Mouse (Mus musculus) heart, embryonic 13.5 days (tissue): Measurements from ENCODE around the gene Herc1. TPM values are rescaled to one million over a fixed set of nuclear protein-coding genes. Genes with fewer than 3 reads are reported as not detected.

Source experiments
- ATAC-seq: fragments of 200-750 bp; cut with Nextera tagmentation; 2 replicates; pipeline ENCODE4 v1.8.0; 2017; ENCODE audit warnings: moderate TSS enrichment; ENCODE audit not compliant: insufficient number of reproducible peaks, low FRiP score, low TSS enrichment; ENCODE audit errors: extremely low read depth
- H3K27ac ChIP-seq: fragments of 300-500 bp; sonication (generic); replicated peaks from 2 replicates; pipeline ENCODE4 v1.5.1; 2015; ENCODE audit warnings: moderate library complexity, mild to moderate bottlenecking, inconsistent platforms
- H3K27me3 ChIP-seq: fragments of 300-500 bp; sonication (generic); replicated peaks from 2 replicates; pipeline ENCODE4 v1.6.1; 2015; ENCODE audit warnings: mild to moderate bottlenecking, inconsistent platforms
- H3K36me3 ChIP-seq: fragments of 300-500 bp; sonication (generic); 2 replicates; pipeline ENCODE4 v1.6.1; 2015; ENCODE audit warnings: mild to moderate bottlenecking, inconsistent platforms
- H3K4me1 ChIP-seq: fragments of 300-500 bp; sonication (generic); 2 replicates; pipeline ENCODE4 v1.6.1; 2015; ENCODE audit warnings: inconsistent platforms
- H3K4me2 ChIP-seq: fragments of 300-500 bp; sonication (generic); 2 replicates; pipeline ENCODE4 v1.6.1; 2015; ENCODE audit warnings: inconsistent platforms, mild to moderate bottlenecking, moderate library complexity
- H3K4me3 ChIP-seq: fragments of 300-500 bp; sonication (generic); 2 replicates; pipeline ENCODE4 v1.5.1; 2015; ENCODE audit warnings: moderate library complexity, mild to moderate bottlenecking, inconsistent platforms
- H3K9ac ChIP-seq: fragments of 300-500 bp; sonication (generic); 2 replicates; pipeline ENCODE4 v1.6.1; 2015; ENCODE audit warnings: inconsistent platforms, mild to moderate bottlenecking, moderate library complexity
- H3K9me3 ChIP-seq: fragments of 300-500 bp; sonication (generic); 2 replicates; pipeline ENCODE4 v1.6.1; 2016; ENCODE audit warnings: inconsistent platforms
- WGBS: fragments of 180-500 bp; shearing (Covaris S2); methylation state at CpG from one replicate; pipeline ENCODE4 v1.1.7; 2015; ENCODE audit warnings: mixed read lengths; 5-methylcytosine and 5-hydroxymethylcytosine counted together
- polyA plus RNA-seq: library from polyadenylated mRNA; unstranded; fragments of >200 nt; fragmentation: Nextera tagmentation; extraction: Ambion mirVana; gene quantifications from 2 replicates; pipeline ENCODE4 v1.2.1, GENCODE M21; 2015

The Herc1 gene
- polyA plus RNA-seq, 1 experiment from 2014 or later, result 16.7 TPM

- no peak for ATAC-seq
- WGBS, result 86% methylated on average over 13 of the region's 13 CpGs
- Histone ChIP-seq H3K36me3 (peaks cover 90% of the 10 kb centered on the region), H3K9me3 (no peaks in the 10 kb centered on the region), H3K27ac (no peak overlapping the region), H3K9ac (no peak overlapping the region), H3K27me3 (no peaks in the 10 kb centered on the region), H3K4me1 (peaks cover 23% of the 10 kb centered on the region), H3K4me2 (no peak overlapping the region), H3K4me3 (no peak overlapping the region)
These were observed 154.3 kb downstream of the Herc1 start for GRCm38 (mm10) chr9:66504518-66504917.

GRCm38 (mm10) chr9:66505141-66505917, 155.1 kb downstream of the Herc1 start:
- ATAC-seq, result no peak
- H3K4me2 ChIP-seq, result no peak overlapping the region
- H3K9ac ChIP-seq, result no peak overlapping the region
- peaks cover 32% of the 10 kb centered on the region for H3K4me1 ChIP-seq
- 71% methylated on average over 9 of the region's 9 CpGs for WGBS
- no peaks in the 10 kb centered on the region for H3K9me3 ChIP-seq
- H3K27ac ChIP-seq, result 0 out of 2 replicates have a peak overlapping the region, but pooled peaks have one; percentile 1
- H3K4me3 ChIP-seq, result no peak overlapping the region
- peaks cover 92% of the 10 kb centered on the region for H3K36me3 ChIP-seq
- H3K27me3 ChIP-seq, result no peaks in the 10 kb centered on the region

- ATAC-seq, result no peak
- H3K4me1 ChIP-seq, result peaks cover 38% of the 10 kb centered on the region
- H3K36me3 ChIP-seq, result peaks cover 89% of the 10 kb centered on the region
- H3K9me3 ChIP-seq, result no peaks in the 10 kb centered on the region
- no peak overlapping the region for H3K9ac ChIP-seq
- no peaks in the 10 kb centered on the region for H3K27me3 ChIP-seq
- no peak overlapping the region for H3K27ac ChIP-seq
- H3K4me3 ChIP-seq, result no peak overlapping the region
- WGBS, result 74% methylated on average over 4 of the region's 4 CpGs
- no peak overlapping the region for H3K4me2 ChIP-seq
These were observed 155.8 kb downstream of the Herc1 start for GRCm38 (mm10) chr9:66506011-66506410.

DNA sequence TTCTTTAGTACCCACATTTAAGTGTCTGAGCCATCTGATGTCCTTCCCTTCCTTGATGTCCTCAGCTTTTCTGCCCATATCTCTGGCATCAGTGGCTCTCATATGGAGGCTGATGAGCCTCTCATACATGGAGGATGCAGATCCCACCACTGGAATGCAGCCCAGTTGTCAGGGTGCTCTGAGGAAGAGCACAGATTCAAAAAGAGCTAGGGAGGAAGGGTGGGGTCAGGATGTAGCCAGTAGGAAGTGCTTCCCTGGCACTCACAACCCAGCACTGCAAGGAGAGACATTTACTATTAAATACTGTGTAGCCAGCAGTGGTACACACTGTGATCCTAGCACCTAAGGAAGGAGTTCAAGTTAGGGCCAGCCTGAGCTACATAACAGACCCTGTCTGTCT, 156.2 kb downstream of the Herc1 start:
- H3K27ac ChIP-seq, result no peak overlapping the region
- no peak overlapping the region for H3K9ac ChIP-seq
- H3K36me3 ChIP-seq, result peaks cover 85% of the 10 kb centered on the region
- peaks cover 42% of the 10 kb centered on the region for H3K4me1 ChIP-seq
- no peaks in the 10 kb centered on the region for H3K27me3 ChIP-seq
- no peak for ATAC-seq
- H3K4me2 ChIP-seq, result no peak overlapping the region
- no peaks in the 10 kb centered on the region for H3K9me3 ChIP-seq
- no peak overlapping the region for H3K4me3 ChIP-seq

- H3K36me3 ChIP-seq, result peaks cover 73% of the 10 kb centered on the region
- ATAC-seq, result no peak
- no peak overlapping the region for H3K27ac ChIP-seq
- no peaks in the 10 kb centered on the region for H3K27me3 ChIP-seq
- no peak overlapping the region for H3K9ac ChIP-seq
- H3K4me2 ChIP-seq, result no peak overlapping the region
- peaks cover 45% of the 10 kb centered on the region for H3K4me1 ChIP-seq
- H3K4me3 ChIP-seq, result no peak overlapping the region
- no peaks in the 10 kb centered on the region for H3K9me3 ChIP-seq
- WGBS, result 79% methylated on average over 3 of the region's 3 CpGs
These were observed 157.4 kb downstream of the Herc1 start for GRCm38 (mm10) chr9:66507684-66508083.

DNA sequence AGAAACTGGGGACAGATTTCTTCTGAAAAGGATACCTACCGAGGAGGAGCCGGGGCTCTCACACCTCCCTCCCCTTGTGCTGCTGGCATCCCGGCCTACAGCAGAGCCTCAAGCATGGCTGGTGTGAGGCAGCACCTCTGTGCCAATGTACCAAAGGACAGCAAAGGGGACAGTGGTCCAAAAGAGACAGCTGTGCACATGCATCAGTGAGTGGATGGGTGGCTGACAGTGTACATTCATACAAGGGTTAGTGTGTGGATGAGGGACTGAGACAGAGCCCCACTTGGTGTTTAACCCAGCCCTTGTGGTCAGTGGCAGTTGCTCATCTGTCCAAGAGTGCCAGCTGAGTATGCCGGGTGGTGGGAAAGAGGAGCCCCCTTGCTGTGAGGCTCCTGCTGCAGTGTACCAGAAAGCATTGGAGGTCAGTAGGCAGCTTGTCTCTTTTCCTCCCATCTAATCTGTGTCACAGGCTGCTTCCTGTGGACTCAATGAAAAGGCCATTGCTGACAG, 158.7 kb downstream of the Herc1 start:
- 0 out of 2 replicates have a peak overlapping the region, but pooled peaks have one; percentile 20 for H3K27ac ChIP-seq
- no peaks in the 10 kb centered on the region for H3K27me3 ChIP-seq
- H3K4me3 ChIP-seq, result no peak overlapping the region
- 58% methylated on average over 4 of the region's 4 CpGs for WGBS
- H3K9ac ChIP-seq, result peak overlapping the region; percentile 61
- H3K36me3 ChIP-seq, result peaks cover 70% of the 10 kb centered on the region
- no peak for ATAC-seq
- no peaks in the 10 kb centered on the region for H3K9me3 ChIP-seq
- peaks cover 50% of the 10 kb centered on the region for H3K4me1 ChIP-seq
- no peak overlapping the region for H3K4me2 ChIP-seq

- H3K4me2 ChIP-seq, result peak overlapping the region; percentile 83
- no peak overlapping the region; the same call in 1 of the 2 replicates for H3K4me3 ChIP-seq
- peak overlapping the region; percentile 95 for H3K27ac ChIP-seq
- no peaks in the 10 kb centered on the region for H3K9me3 ChIP-seq
- peaks cover 58% of the 10 kb centered on the region for H3K36me3 ChIP-seq
- H3K4me1 ChIP-seq, result peaks cover 56% of the 10 kb centered on the region
- peak overlapping the region; percentile 87; the same call in 1 of the 2 replicates for H3K9ac ChIP-seq
- no peak for ATAC-seq
- 65% methylated on average over 7 of the region's 7 CpGs for WGBS
- H3K27me3 ChIP-seq, result no peaks in the 10 kb centered on the region
These were observed 160.1 kb downstream of the Herc1 start for GRCm38 (mm10) chr9:66510351-66510841.

- Histone ChIP-seq H3K27me3 (no peaks in the 10 kb centered on the region), H3K4me2 (peak overlapping the region; percentile 83), H3K9me3 (no peaks in the 10 kb centered on the region), H3K4me3 (peak overlapping the region; percentile 60), H3K36me3 (peaks cover 57% of the 10 kb centered on the region), H3K27ac (peak overlapping the region; percentile 95), H3K4me1 (peaks cover 58% of the 10 kb centered on the region), H3K9ac (peak overlapping the region; percentile 87)
- ATAC-seq, result no peak
- WGBS, result 9% methylated on average over 2 of the region's 2 CpGs
These were observed 160.7 kb downstream of the Herc1 start for GRCm38 (mm10) chr9:66510944-66511343.

DNA sequence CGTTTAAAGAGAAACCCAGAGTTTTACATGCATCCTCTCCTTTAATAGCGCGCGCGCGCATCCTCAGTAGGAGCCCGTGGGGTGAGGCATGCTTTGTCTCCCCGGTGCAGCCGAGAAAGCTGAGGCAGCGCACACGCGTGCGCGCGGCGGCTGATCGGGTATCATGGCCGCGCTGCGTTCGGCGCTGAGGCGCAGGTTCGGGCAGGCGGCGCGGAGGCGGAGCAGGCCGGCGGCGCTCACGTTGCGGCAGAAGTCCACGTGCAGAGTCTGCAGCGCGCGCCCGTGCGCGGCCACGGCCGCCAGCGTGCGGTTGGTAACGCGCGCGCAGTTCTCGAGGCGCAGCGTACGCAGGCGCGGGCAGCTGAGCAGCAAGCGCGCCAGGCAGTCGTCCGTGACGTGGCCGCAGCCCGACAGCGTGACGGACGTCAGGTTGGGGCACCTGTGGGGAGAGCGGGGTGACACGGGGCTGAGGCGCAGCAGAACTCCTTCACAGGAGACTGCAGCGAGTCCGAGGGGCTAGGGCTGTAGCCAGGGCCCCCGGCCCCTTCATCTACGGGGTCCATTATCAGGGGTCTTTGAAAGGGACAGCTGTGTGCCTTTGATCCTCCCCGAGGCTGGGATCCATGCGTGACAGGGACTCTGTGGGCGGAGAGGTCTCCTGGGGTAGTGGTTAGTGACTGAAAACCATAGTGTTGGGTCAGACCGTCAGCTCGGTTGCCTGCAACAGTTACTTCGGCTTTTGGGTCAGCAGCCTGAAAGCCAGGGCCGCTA, 161.5 kb downstream of the Herc1 start:
- ATAC-seq, result peak; percentile 64
- H3K9me3 ChIP-seq, result no peaks in the 10 kb centered on the region
- no peaks in the 10 kb centered on the region for H3K27me3 ChIP-seq
- peaks cover 55% of the 10 kb centered on the region for H3K4me1 ChIP-seq
- H3K36me3 ChIP-seq, result peaks cover 57% of the 10 kb centered on the region
- H3K4me3 ChIP-seq, result peak overlapping the region; percentile 60
- H3K9ac ChIP-seq, result peak overlapping the region; percentile 87
- peak overlapping the region; percentile 95 for H3K27ac ChIP-seq
- peak overlapping the region; percentile 83 for H3K4me2 ChIP-seq
- under 1% methylated on average over 77 of the region's 78 CpGs for WGBS

DNA sequence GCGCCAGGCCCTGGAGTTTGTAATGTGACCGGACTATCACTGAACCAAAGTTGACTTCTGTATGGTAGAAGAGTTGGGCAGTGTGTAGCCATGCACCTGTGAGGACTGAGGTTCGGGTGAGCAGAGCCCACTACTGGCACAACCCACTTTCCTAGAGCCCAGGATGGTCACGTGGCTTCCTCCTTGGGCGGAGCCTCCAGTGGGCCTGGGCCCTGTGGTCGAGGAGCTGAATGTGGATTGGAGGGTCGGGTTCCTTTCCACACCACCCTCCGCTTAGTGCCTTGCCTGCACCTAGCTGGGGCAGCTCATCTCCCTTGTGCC, 162.1 kb downstream of the Herc1 start:
- H3K36me3 ChIP-seq, result peaks cover 57% of the 10 kb centered on the region
- H3K4me2 ChIP-seq, result peak overlapping the region; percentile 83
- peak overlapping the region; percentile 95 for H3K27ac ChIP-seq
- ATAC-seq, result peak; percentile 68
- whole genome bisulfite sequencing, result under 1% methylated on average over 8 of the region's 8 CpGs
- H3K4me3 ChIP-seq, result peak overlapping the region; percentile 60
- H3K4me1 ChIP-seq, result peaks cover 55% of the 10 kb centered on the region
- H3K9me3 ChIP-seq, result no peaks in the 10 kb centered on the region
- H3K27me3 ChIP-seq, result no peaks in the 10 kb centered on the region
- peak overlapping the region; percentile 87 for H3K9ac ChIP-seq

DNA sequence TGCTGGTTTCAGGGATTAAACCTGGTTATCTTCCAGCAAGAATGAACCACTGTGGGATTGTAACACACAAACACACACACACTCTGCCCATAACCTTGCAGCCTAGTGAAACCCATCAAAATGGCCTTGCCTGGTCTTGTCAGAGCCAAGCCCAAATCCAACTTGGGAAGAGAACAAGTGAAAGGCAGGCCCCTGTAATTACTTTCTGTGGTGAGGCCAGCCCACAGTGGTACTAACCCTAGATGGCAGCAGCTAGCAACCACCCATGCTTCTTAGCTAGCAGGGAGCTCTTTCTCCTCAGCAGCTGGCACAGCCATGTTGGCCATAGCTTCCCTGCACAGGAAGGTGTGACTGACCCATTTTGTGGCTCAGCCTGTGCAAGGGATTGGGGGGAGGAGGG, 162.9 kb downstream of the Herc1 start:
- no peak for ATAC-seq
- peak overlapping the region; percentile 60 for H3K4me3 ChIP-seq
- peak overlapping the region; percentile 87 for H3K9ac ChIP-seq
- peak overlapping the region; percentile 83 for H3K4me2 ChIP-seq
- peaks cover 55% of the 10 kb centered on the region for H3K4me1 ChIP-seq
- no peaks in the 10 kb centered on the region for H3K9me3 ChIP-seq
- peaks cover 57% of the 10 kb centered on the region for H3K36me3 ChIP-seq
- H3K27ac ChIP-seq, result peak overlapping the region; percentile 95
- no peaks in the 10 kb centered on the region for H3K27me3 ChIP-seq
